Mouse (Mus musculus) MEL-GATA-1-ER (cell line): ENCODE data around the gene Slc34a3.
A peak's percentile ranks its signal among the peaks of the same experiment; 100 is the strongest.

ENCODE experiments used
- DNase-seq: peaks from one replicate; pipeline ENCODE4 v3.0.0-alpha.2; 2012; ENCODE audit warnings: low read depth; ENCODE audit errors: extremely low read depth

Slc34a3 gene

DNA sequence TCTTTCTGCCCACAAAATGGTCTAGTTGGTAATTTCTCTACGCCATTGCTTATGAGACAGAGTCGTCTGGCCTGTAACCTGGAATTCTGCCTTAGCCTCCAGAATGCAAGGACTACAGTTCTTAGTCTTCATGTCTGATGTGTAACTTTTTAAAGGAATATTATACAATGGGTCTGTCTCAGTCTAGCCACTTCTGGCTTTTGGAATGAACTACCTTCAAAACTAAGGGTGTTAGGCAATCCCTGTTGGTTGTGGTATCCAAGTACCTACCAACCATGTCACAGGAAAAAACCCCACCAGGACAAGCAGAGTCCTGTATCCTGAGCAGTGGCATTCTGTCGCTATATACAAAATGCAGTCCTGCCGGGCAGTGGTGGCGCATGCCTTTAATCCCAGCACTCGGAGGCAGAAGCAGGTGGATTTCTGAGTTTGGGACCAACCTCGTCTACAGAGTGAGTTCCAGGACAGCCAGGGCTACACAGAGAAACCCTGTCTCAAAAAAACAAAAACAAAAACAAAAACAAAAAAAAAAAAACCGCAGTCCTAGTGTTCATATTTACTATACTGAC is 8.3 kb downstream of the Slc34a3 start:
- DNase-seq, result no peak

DNA sequence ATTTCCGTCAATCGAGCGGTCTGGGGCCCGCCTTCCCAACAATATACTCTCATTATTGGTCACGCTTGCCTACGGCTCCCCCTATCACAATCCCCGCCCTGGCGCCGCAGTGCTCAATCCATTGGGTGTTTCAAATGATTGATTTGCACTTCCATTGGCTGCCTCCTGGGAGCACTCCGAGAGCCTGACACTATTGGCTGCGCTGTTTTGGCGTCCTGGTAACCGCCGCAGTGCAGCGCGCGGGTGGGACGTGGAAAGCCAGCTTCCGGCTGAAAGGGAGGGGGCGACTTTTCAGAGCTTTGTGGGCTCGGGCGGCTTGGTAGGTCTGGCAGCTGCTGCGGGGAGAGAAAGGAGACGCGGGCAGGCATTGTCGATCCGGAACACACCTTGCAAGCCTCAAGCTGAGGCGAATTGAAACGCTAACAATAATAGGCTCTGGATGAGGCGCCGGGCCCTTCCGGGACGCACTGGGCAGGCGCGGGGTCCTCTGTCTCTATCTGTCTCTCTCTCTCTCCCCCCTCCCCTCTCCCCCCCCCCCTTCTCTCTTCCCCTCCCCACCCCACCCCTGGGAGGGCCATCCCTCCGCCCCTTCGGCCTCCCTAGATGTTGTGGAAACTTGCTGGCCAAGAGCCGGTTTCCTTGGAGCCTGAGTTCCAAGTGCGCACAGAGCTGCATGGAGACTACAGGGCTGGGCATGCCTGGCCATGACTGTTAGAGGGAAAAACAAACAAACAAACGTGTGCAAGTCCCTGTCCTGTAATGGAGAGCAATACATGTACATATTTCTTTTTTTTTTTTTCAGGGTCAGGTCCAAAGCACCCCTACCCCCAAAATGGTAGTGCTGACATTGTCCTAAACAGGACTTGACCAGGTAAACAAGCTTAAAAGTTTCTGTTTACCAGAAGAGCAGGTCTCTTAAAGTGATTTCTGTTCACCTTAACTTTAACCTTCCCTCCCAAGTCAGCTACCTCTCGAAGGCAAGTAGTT is 9.1 kb downstream of the Slc34a3 start:
- peak; percentile 99 for DNase-seq

DNA sequence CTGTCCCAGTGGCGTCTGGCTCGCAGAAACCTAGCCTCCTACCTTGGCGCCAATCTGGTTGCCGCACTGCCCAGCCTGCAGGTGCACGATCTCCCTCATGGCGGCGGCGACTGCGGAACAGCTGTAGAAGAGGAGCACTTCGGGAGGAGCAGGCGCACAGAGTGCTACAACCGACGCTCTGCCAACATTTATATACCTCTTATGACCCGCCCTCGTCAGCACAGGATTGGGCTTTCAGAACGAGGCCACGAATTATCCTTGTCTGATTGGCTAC is 9.7 kb downstream of the Slc34a3 start, which contains the start of gene Tubb4b:
Gene Tubb4b (minus strand): TSS at position 211 of the 274 bp plus-strand sequence.
- no peak for DNase-seq

DNA sequence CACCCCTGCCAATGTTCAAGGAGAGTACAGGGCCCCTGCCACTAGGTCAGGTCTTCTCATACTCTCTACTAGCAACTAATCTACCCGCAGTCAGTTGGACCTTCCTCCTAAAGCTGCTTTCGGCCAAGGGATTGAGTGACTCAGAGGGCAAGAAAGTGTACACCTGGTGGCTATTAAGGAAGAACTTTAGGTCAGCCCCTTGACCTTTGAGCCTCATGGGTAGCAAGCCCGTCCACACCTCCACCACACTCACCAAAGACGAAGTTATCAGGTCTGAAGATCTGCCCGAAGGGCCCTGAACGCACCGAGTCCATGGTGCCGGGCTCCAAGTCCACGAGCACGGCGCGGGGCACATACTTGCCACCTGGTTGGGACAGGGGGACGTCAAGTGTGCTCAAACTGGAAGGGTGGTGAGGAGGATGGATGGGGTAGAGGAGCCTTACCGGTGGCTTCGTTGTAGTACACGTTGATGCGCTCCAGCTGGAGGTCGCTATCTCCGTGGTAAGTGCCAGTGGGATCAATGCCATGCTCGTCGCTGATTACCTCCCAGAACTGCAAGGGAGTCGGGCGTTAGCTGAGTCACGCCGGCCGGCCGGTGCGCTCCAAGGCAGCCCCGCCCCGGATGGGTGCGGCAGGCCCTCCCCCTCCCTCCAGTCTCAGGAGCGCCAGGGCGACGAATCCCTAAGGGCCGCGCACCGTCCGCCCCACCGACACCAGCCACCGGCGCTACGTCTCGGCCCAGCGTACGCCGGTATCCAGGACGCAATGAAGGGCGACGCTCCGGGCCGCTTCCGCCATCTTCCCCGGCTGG is 10.3 kb downstream of the Slc34a3 start:
- peak; percentile 65 for DNase-seq

DNA sequence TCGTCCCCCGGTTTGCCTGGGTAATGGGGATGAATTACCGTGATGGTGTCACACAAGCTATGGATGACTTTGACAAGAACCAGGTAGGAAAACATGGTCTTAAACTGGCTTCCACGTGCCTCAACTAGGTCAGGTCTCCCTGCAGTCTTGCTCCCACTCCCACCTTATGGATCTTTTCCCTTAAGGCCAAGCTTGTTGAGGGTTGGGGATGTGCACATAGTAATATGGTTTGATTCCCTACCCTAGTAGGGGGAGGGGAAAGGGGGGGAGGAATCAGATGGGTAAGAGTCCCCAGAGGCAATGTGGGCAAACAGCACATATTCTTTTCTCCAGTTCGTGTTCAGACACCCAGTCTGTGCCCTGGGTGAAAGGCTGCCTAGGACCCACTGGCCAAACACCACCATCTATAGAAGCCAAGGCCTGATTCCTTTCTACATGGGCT is 12.8 kb downstream of the Slc34a3 start:
- DNase-seq, result no peak

DNA sequence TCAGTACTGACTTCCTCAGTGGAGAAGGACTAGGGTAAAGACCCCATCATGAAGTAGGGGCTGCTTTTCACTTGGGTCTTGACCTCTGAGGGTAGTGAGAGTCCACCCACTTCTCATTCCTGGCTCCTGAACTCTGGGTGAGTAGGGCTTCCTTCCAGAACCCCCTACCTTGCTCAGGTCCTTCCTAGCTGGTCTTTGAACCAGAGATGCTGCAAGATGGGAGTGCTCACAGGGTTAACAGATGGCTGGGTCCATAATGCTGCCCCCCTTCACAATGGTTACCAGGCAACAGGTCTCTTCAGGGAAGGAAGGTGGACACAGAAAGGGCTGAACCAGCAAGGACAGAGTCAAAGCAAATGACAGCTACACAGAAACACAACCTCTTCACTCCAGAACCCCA is 15.7 kb downstream of the Slc34a3 start, which contains the start of gene Fam166a:
Gene Fam166a (plus strand): TSS at position 301 of the 400 bp plus-strand sequence.
- DNase-seq, result no peak

DNA sequence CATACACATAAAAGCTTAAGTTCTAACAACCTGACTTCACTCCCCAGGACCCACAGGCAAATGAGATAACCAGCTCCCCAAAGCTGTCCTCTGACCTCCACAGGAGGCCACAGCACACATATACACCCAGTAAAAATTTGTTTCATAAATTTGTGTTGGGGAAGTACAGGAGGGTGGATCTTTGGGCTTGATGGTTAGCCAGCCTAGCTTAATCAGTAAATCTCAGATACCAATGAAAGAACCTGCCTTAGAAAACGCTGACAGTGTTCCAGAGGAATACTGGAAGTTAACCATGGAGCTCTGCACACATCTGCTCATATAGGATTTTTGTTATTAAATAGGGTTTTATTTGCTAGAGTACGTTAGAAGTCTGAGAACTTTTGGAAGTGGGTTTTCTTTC is 16.5 kb downstream of the Slc34a3 start:
- no peak for DNase-seq

DNA sequence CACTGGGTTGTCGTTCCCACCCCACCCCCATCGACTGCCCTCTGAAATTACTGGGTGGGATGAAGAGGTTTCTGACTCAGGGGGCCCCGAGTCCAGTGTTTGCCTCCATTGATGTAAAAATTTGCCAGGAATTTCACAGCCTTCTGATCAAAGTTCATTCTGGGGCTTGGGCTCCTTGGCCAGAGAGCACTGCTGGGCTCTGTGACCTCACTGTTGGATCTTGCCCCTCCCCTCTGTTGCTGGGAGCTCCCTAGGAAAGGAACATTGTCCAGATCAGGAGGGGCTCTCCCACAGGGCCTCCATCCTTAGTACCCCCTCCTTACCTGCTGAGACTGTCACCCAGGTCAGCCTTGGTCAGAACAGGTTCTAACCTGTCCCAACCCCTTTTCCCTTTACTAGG is 19.7 kb downstream of the Slc34a3 start, which contains the start of gene Stpg3:
Gene Stpg3 (minus strand): TSS at position 194 of the 400 bp plus-strand sequence.
- no peak for DNase-seq

DNA sequence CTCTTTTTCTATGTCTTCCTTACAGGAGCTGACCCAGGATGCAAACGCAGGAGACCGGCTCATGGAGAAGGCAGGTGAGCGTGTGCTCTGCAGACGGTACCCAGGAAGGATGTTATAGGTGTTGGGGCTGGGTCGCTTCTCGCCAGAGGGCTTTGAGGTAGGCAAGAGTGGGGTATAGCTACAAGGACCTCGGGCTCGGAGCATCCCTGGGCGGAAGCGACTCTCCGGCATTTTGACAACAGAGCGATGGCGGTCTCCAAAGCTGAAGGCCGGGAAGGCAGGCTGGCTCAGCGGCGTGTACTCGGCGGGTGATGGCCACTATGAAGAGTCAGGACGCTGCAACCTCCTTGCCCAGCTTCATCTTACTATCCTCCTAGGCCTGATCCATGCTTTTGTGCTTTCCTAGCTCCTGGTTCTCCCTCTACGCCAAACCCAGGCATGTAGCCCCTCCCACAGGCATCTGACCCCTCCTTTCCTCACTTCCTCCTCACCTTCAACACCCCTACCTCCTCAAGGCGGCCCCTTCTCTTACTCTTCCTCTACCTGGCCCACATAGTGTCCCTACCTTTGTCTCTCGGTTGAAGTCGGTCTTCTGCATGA is 20.8 kb downstream of the Slc34a3 start:
- DNase-seq, result no peak

DNA sequence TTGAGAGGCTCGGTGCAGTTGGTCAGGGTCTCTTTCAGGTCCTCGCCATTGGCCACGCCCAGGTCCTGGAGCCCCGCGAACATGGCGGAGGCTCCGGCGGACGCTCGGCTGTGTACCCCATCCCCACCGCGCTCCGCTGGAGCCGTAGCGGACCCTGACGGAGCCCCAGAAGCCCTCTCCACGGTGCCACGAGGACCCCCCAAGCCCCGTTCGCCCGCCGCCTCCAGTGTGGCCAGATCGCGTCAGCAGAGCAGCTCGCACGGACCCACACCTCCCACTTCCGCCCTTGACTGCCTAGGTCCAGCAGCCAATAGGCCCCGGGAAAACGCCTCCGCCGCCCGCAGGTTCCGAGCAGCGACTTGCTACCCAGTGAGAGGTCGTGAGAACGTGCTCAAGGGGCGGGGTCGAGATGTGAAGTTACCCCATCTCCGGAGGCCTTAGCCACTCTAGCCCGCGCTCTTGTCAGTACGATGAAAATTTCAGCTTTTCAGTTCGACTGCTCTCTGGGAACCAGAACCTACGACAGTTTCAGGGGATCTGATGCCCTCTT is 23.0 kb downstream of the Slc34a3 start, which contains the start of gene Nelfb:
Gene Nelfb (minus strand): TSS at position 369 of the 550 bp plus-strand sequence.
- DNase-seq, result peak; percentile 89

DNA sequence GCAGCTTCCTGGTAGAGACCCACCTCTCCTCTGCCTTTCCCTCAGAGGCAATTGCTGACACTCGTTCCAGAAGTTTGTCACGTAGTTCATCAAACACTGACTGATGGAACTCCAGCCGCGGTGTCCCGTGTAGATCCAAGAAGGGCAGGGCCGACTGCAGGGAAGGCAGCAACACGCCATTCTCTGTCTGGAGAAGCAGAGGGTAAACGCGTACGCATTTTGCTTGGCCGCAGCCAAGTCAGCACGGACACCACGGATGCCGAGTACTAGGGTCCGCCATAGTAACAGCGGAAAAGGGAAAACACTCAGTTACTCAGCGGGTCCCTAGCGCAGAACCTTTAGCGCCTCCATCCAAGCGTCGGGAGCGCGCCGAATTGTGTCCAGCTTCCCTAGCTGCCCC is 23.5 kb downstream of the Slc34a3 start:
- no peak for DNase-seq

DNA sequence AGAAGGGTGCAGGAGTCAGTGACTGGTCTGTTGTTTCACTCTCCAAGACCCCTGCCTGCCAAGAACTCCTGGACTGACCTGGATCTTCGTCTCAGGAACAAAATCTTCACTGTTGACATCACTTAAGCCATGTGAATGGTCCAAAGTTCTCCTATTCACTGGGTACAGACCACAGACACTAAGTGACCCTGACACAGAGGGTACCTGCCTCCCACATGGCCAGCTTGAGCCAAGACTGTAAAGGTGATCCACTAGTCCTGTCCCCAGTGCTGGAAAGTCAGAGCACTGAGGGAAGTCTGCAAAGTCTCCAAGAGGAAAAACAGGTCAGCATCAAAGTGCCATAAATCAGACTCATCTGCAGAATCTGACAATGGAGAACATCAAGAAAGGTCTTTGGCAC is 26.6 kb downstream of the Slc34a3 start:
- DNase-seq, result no peak

DNA sequence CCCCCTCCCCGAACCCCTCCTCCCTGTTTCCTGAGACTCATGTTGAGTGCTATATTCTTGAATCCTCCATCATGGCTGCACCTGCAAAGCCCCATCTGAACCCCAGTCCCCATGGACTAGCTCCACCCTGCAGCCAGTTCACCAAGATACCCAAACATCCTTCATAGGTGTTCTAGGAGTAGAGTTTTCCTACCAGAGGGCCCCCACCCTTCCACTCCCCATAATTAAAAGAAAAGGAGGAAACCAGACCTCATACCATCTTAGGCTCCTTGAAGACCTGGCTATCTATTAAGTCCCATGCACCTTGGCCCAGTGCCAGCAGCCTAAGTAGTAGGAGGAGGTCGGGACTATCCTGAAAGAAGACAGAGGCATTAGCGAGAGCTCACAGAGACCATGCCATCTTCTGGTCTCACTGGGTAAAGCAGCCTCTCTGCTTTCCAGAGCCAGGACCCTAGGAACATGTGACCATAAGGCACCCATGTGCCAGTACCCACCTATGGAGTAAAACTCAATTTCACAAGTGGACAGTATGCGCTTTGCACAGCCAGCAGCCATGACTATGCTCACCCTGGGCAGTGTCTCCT is 30.4 kb downstream of the Slc34a3 start:
- no peak for DNase-seq

DNA sequence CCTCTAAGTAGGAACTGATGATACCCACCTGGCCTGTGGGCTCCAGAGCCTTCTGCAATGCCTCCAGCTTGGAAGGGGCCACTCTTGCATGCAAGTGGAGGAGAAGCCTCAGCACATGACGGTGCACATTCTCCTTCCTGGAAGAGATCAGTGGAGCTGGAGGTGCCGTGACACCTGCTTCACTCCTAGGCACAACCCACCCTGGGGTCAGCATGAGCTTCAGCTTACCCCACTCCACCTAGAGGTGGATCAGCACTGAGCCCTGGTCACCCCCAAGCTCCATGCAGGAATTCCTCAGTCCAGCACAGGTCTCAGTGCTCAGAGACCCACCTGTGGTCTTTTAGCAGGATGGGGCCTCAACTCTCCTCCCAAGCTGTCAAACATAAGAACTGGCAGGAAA is 33.5 kb downstream of the Slc34a3 start:
- no peak for DNase-seq

DNA sequence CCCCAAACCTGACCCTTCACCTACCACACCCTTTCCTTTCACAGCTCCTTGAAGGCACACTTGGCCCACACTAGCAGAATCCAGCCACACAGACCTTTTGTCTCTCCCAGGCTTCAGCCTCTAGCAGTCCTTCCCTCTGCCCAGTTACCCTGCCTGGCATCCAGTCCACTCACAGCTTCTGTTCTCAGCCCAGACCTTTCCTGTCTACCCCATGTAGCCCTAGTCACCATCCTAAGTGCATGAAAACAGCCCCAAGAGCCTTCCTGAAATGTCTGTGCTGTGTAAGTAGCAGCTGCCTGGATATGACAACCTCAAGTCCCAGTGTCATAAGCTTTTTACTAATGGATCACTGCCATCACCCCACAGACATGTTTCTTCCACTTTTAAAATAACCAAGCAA is 36.2 kb downstream of the Slc34a3 start:
- DNase-seq, result no peak

DNA sequence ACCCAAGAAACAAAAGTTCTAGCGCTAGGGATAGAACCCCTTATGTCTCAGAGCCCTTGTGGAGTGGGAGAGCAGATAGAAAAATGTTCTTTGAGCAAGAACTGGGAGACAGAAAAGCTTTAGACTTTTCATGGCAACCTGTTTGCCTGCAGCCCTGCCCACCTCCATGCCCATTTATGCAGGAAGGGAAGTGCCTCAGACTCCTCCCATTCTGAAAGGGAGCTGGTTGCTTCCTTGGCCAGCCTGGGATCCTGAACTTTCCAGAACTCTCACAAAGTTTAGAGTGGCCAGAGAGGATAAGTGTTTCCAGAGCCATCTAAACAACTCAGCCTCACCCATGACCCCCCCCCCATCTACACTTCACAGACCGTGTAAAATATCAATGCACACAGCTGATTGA is 37.0 kb downstream of the Slc34a3 start:
- no peak for DNase-seq

DNA sequence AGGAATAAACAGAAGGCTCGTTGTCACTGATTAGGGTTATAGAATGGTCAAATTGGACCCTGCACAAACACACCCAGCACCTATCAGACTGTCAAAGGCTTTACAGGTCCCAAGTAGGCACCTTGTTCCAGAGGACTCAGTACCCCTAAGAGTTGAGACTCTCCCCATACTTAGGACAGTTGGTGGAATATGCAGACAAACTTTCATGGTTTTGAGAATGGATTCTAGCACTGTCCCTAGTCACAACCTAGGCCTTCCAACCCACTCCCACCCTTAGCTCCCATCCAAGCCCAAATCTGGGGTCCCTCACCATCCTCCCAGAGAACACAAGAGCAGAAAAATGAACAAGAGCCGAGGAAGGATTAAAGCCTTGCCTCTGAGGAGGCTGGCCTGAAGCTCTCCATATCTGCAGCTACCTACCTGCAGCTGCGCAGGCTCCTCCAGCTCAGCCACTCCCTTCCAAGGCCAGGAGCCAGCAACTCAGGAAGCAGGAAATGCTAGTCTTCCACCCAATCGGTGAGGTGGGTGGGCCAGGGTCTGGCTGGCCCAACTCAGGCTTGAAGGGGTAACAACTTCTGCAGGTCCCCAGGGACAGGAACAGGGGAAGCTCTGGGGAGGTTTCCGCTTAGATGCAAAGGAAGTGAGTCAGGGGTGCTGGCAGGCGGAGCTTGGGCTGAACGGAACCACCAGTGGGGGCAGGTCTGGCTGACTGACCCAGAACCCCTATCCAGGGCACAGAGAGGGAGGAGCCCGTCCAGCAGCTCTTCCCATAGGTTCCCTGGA is 37.8 kb downstream of the Slc34a3 start, which contains the start of gene Tor4a:
Gene Tor4a (minus strand): TSS at position 715 of the 783 bp plus-strand sequence.
- DNase-seq, result peak; percentile 96

DNA sequence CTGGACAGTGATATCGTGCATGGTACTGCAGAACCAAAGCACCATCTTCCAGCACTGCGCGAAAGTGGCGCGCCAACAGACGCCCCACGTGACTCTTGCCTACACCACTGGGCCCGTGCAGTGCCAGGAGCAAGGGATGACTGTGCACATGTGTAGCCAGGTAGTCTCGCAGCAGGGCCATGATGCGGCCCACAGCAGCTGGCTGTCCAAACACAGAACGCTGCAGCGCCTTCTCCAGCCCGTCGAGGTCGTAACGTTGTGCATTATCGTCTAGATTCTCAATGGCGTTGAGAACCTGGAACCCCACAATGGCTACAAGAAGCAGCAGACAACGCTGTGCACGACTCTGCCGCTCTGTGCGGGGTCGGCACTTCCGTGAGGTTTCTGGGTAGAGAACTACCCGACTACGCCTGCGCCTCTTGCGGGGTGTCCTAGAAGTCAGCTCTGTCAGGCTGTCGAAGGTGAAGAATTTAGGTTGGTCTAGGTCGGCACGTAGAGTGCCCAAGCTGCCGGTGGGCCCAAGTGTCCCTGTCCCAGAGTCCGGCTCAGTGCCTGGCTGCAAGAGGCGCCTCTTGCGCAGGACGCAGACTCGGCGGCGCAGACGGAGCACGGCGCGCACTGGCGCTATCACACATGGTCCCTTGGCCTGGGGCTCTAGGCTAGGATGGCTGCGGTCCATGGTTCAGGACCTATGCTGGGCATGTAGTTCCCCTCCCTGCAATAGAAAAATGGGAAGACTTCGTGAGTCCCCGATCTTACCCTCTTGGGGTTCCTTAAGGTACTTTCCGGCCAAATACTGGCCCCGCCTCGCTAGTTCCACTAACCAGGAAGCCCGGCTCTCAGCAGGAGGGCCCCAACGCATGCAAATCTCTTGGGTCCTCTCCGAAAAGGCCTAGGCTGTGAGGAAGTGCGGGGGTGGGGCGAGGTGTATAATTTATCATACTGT is 38.7 kb downstream of the Slc34a3 start:
- DNase-seq, result peak; percentile 88
